ENCODE assay signal across 7 mouse cellular contexts in the genomic region with DNA sequence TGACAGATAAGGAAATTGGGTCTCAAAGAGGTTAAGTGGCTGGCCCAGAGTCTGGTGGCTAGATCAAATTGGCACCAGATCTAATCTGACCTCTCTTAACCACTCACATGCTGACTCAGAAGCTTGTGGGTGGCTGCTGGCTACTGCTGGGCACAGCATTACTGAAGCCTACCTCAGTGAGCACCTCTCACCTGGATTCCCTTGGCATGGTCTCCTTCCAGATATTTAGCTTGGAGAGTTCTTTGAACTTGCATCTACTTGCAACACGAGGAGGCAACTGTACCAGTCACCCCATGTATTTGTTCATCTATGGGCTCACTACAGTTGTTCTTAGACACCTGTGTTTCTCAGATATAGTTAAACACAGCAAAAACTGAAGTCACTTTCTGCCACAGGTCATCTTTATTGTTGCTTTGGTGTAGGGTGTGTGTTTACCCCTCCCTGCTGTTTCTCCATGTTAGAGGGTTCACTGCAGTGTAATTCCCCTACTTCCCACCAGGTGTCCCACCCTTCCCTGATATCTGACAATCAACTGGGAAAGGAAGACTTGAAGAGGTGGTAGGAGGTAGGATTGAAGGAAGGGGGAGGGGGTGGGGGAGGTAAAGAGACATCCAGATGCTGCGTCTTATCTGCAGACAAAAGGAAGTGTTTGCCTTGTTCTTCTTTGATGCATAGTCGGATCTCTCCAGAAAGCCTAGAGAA.
DNase-seq lines count a peak whose midpoint lies in the region; TF ChIP-seq lines count a peak whose summit lies in the region.

No protein-coding gene starts in this region.

- intact Hi-C loops in heart, postnatal 36 days (cut with DNase I) = loop anchor here (5.0 to 10.0 kb wide), 2 partner anchors 116 to 201 kb away; no protein-coding TSS in a partner anchor

- H3K36me3 ChIP-seq in ES-E14 (ENCODE audit: control insufficient read depth, insufficient read depth, low read length, poor library complexity, severe bottlenecking) = no peaks in the 10 kb centered on the region

- peak; percentile 87 for DNase-seq in ES-E14 (ENCODE audit: low read depth, low spot score)
- peak; percentile 13 for DNase-seq in adrenal gland, adult 8-10 months
- peak; percentile 39 for DNase-seq in embryo, embryonic 11.5 days (ENCODE audit: low read depth, low spot score)
- peak; percentile 14 to 42 for DNase-seq in heart, postnatal 36 days
- peak; percentile 43 for DNase-seq in layer of hippocampus, adult 9-10 months (ENCODE audit: low spot score)
- DNase-seq in lung, postnatal 14 days = peak; percentile 65
- peak; percentile 40 for DNase-seq in right cerebral cortex, postnatal 25 days

- no peaks in the 10 kb centered on the region for H3K9me3 ChIP-seq in ES-E14 (ENCODE audit: control insufficient read depth, insufficient read depth, low read depth, low read length)

- H3K9ac ChIP-seq in ES-E14 (ENCODE audit: insufficient read depth, low read depth, low read length, poor library complexity, severe bottlenecking) = no peak overlapping the region

- in situ Hi-C loops in ES-E14 (cut with MboI; ENCODE audit: low sequenced_read_pairs in 2 of 2, unreplicated experiment in 2 of 2) = no loop called here

- peak overlapping the region in 1 of 2 experiments; percentile 14; a peak in 1 of 4 replicates for H3K4me3 ChIP-seq in ES-E14 (ENCODE audit: insufficient read depth in 1 of 2, low read depth in 1 of 2, low read length in 2 of 2, poor library complexity in 1 of 2, severe bottlenecking in 1 of 2)

- H3K4me1 ChIP-seq in ES-E14 (ENCODE audit: control insufficient read depth in 2 of 2, insufficient read depth in 2 of 2, low read length in 2 of 2, poor library complexity in 1 of 2) = peaks cover 5 to 12% of the 10 kb centered on the region in 2 experiments; a peak in 3 of 4 replicates

- H3K27ac ChIP-seq in ES-E14 (ENCODE audit: insufficient read depth, low read depth, low read length, poor library complexity, severe bottlenecking) = peak overlapping the region; percentile 55; the same call in 1 of the 2 replicates

TF ChIP-seq in ES-E14, 5 proteins besides CTCF, POLR2A, EP300 and RAD21:
- no peak for TF ChIP-seq HCFC1 (IDR thresholded peaks at IDR 0.05; ENCODE audit: borderline replicate concordance, insufficient read depth, low read length)
- peak; percentile 69; the same call in 1 of the 2 replicates for TF ChIP-seq ZC3H11A (IDR thresholded peaks at IDR 0.05; ENCODE audit: borderline replicate concordance, low read depth, low read length)
TF ChIP-seq in ES-E14: peak in this region for 1.

Comparison
In these comparisons a context has a peak if more than half of its experiments do, and no peak if none do; other contexts are left out.
1. DNase-seq: peak in every context shown above with its lines; median percentile 87 in ES-E14; 65 in lung, postnatal 14 days; 43 in layer of hippocampus, adult 9-10 months; 40 in right cerebral cortex, postnatal 25 days; 39 in embryo, embryonic 11.5 days; 28 in heart, postnatal 36 days; 13 in adrenal gland, adult 8-10 months.